Mouse (Mus musculus) liver, postnatal 0 days (tissue): ENCODE results near the gene Hdac10. TPM values are rescaled to one million over a fixed set of nuclear protein-coding genes. Genes with fewer than 3 reads are reported as not detected.

Source experiments
- ATAC-seq: fragments of 200-750 bp; cut with Nextera tagmentation; 2 replicates; pipeline ENCODE4 v1.8.0; 2017; ENCODE audit warnings: mild to moderate bottlenecking, moderate library complexity
- DNase-seq: peaks from one replicate; pipeline ENCODE4 v3.0.0-alpha.2; 2016
- H3K27ac ChIP-seq: fragments of 300-500 bp; sonication (generic); 2 replicates; pipeline ENCODE4 v1.5.1; 2014; ENCODE audit warnings: antibody characterized with exemption, moderate library complexity, mild to moderate bottlenecking, low read depth
- H3K27me3 ChIP-seq: fragments of 300-500 bp; sonication (generic); 2 replicates; pipeline ENCODE4 v1.6.1; 2014; ENCODE audit warnings: low read length, control low read depth, mixed read lengths; ENCODE audit not compliant: insufficient read depth
- H3K36me3 ChIP-seq: fragments of 300-500 bp; sonication (generic); replicated peaks from 2 replicates; pipeline ENCODE4 v1.6.1; 2014; ENCODE audit warnings: mild to moderate bottlenecking, control low read depth, low read length, moderate library complexity, mixed read lengths; ENCODE audit not compliant: insufficient read depth
- H3K4me1 ChIP-seq: fragments of 300-500 bp; sonication (generic); 2 replicates; pipeline ENCODE4 v1.6.1; 2014; ENCODE audit warnings: antibody characterized with exemption, mild to moderate bottlenecking, control low read depth; ENCODE audit not compliant: insufficient read depth
- H3K4me2 ChIP-seq: fragments of 300-500 bp; sonication (generic); 2 replicates; pipeline ENCODE4 v1.6.1; 2014; ENCODE audit warnings: low read depth, mild to moderate bottlenecking, low read length, moderate library complexity, mixed read lengths
- H3K4me3 ChIP-seq: fragments of 300-500 bp; sonication (generic); 2 replicates; pipeline ENCODE4 v1.5.1; 2014; ENCODE audit warnings: low read depth, low read length
- H3K9ac ChIP-seq: fragments of 300-500 bp; sonication (generic); replicated peaks from 2 replicates; pipeline ENCODE4 v1.6.1; 2014; ENCODE audit warnings: mild to moderate bottlenecking, moderate library complexity
- H3K9me3 ChIP-seq: fragments of 300-500 bp; sonication (generic); 2 replicates; pipeline ENCODE4 v1.6.1; 2016; ENCODE audit warnings: mild to moderate bottlenecking, control low read depth, low read length, mixed read lengths
- CTCF ChIP-seq: sonication (generic); IDR thresholded peaks from 2 replicates; pipeline ENCODE4 v1.5.1; 2016; ENCODE audit warnings: antibody characterized with exemption, low read depth
- EP300 ChIP-seq: IDR thresholded peaks from 2 replicates; pipeline ENCODE4 v1.6.1; 2016; ENCODE audit warnings: antibody characterized with exemption, low read depth, mild to moderate bottlenecking
- WGBS: fragments of 180-500 bp; shearing (Covaris S2); extraction: QIAGEN DNeasy Blood & Tissue Kit; methylation state at CpG from one replicate; pipeline ENCODE4 v1.1.7; 2014; ENCODE audit not compliant: insufficient replicate concordance; 5-methylcytosine and 5-hydroxymethylcytosine counted together
- polyA plus RNA-seq: library from polyadenylated mRNA; unstranded; fragments of >200 nt; fragmentation: Nextera tagmentation; extraction: Ambion mirVana; gene quantifications from 2 replicates; pipeline ENCODE4 v1.2.1, GENCODE M21; 2015

The Hdac10 gene
- polyA plus RNA-seq, 1 experiment from 2014 or later, result 6.3 TPM

- 0 out of 2 replicates have a peak overlapping the region, but pooled peaks have one; percentile 2 for H3K9ac ChIP-seq
- H3K27me3 ChIP-seq, result no peaks in the 10 kb centered on the region
- peak overlapping the region; percentile 88 for H3K4me2 ChIP-seq
- peaks cover 42% of the 10 kb centered on the region for H3K36me3 ChIP-seq
- H3K9me3 ChIP-seq, result no peaks in the 10 kb centered on the region
- no peak overlapping the region for H3K4me3 ChIP-seq
- ATAC-seq (no peak), DNase-seq (no peak)
- peaks cover 30% of the 10 kb centered on the region for H3K4me1 ChIP-seq
- TF ChIP-seq EP300 (no peak), CTCF (no peak)
- 84% methylated on average over 4 of the region's 4 CpGs for WGBS
- peak overlapping the region; percentile 96 for H3K27ac ChIP-seq
Measured at GRCm38 (mm10) chr15:89090662-89091061, 37.8 kb downstream of the Hdac10 start.

GRCm38 (mm10) chr15:89089248-89090051, 39.0 kb downstream of the Hdac10 start:
- H3K27me3 ChIP-seq, result no peaks in the 10 kb centered on the region
- H3K4me2 ChIP-seq, result peak overlapping the region; percentile 88
- peak overlapping the region; percentile 81 for H3K4me3 ChIP-seq
- H3K36me3 ChIP-seq, result peaks cover 41% of the 10 kb centered on the region
- DNase-seq, result peak; percentile 61
- peaks cover 31% of the 10 kb centered on the region for H3K4me1 ChIP-seq
- peak; percentile 70 for ATAC-seq
- H3K9ac ChIP-seq, result peak overlapping the region; percentile 95
- peak overlapping the region; percentile 96 for H3K27ac ChIP-seq
- H3K9me3 ChIP-seq, result no peaks in the 10 kb centered on the region
- peak; percentile 45; the same call in 1 of the 2 replicates for TF ChIP-seq EP300
- no peak for TF ChIP-seq CTCF
- WGBS, result 4% methylated on average over 59 of the region's 68 CpGs

- Histone ChIP-seq H3K9ac (peak within 1 kb of the TSS; percentile 95), H3K4me1 (peaks cover 36% of the 10 kb centered on the region), H3K36me3 (peaks cover 39% of the 10 kb centered on the region), H3K27ac (peak within 1 kb of the TSS; percentile 96), H3K4me2 (peak within 1 kb of the TSS; percentile 88), H3K9me3 (no peaks in the 10 kb centered on the region), H3K4me3 (peak within 1 kb of the TSS; percentile 81), H3K27me3 (no peaks in the 10 kb centered on the region)
- ATAC-seq (peak; percentile 84), DNase-seq (peak; percentile 91)
- 2% methylated on average over 37 of the region's 38 CpGs for WGBS
- TF ChIP-seq CTCF (no peak), EP300 (no peak)
Measured at GRCm38 (mm10) chr15:89088607-89089247, 39.8 kb downstream of the Hdac10 start, which contains the start of gene Selenoo. Selenoo (plus strand) TSS chr15:89089084.

GRCm38 (mm10) chr15:89084826-89085225, 43.7 kb downstream of the Hdac10 start:
- no peak for TF ChIP-seq EP300
- no peak for TF ChIP-seq CTCF

GRCm38 (mm10) chr15:89083906-89084305, 44.6 kb downstream of the Hdac10 start:
- H3K4me1 ChIP-seq, result peaks cover 17% of the 10 kb centered on the region

More at GRCm38 (mm10) chr15:89084826-89085225, 43.7 kb downstream of the Hdac10 start:
- Histone ChIP-seq H3K4me3 (no peak overlapping the region), H3K27ac (peak overlapping the region; percentile 80; the same call in 1 of the 2 replicates), H3K9ac (no peak overlapping the region), H3K27me3 (no peaks in the 10 kb centered on the region), H3K4me1 (peaks cover 19% of the 10 kb centered on the region), H3K9me3 (no peaks in the 10 kb centered on the region), H3K4me2 (no peak overlapping the region), H3K36me3 (peaks cover 50% of the 10 kb centered on the region)
- 85% methylated on average over 2 of the region's 2 CpGs for WGBS
- DNase-seq, result no peak
- ATAC-seq, result no peak

GRCm38 (mm10) chr15:89078208-89078836, 50.2 kb downstream of the Hdac10 start:
- no peak for TF ChIP-seq EP300
- TF ChIP-seq CTCF, result no peak
- peak overlapping the region; percentile 36; the same call in 1 of the 2 replicates for H3K4me3 ChIP-seq
- H3K4me1 ChIP-seq, result peaks cover 36% of the 10 kb centered on the region
- DNase-seq (peak; percentile 77), ATAC-seq (peak; percentile 37)
- H3K4me2 ChIP-seq, result peak overlapping the region; percentile 98
- no peaks in the 10 kb centered on the region for H3K27me3 ChIP-seq
- H3K27ac ChIP-seq, result peak overlapping the region; percentile 83
- WGBS, result 27% methylated on average over 9 of the region's 9 CpGs
- peaks cover 19% of the 10 kb centered on the region for H3K36me3 ChIP-seq
- H3K9me3 ChIP-seq, result no peaks in the 10 kb centered on the region
- H3K9ac ChIP-seq, result peak overlapping the region; percentile 90

More at GRCm38 (mm10) chr15:89083906-89084305, 44.6 kb downstream of the Hdac10 start:
- Histone ChIP-seq H3K9ac (no peak overlapping the region), H3K4me2 (no peak overlapping the region), H3K4me3 (no peak overlapping the region), H3K27me3 (no peaks in the 10 kb centered on the region), H3K27ac (peak overlapping the region; percentile 80), H3K36me3 (peaks cover 52% of the 10 kb centered on the region), H3K9me3 (no peaks in the 10 kb centered on the region)
- ATAC-seq (peak; percentile 59), DNase-seq (no peak)
- peak; percentile 59; the same call in 1 of the 2 replicates for TF ChIP-seq EP300
- TF ChIP-seq CTCF, result no peak
- 81% methylated on average over 1 of the region's 1 CpGs for WGBS
